Mouse (Mus musculus) left cerebral cortex, postnatal 14 days (tissue): Measurements from ENCODE around the gene Six4. TPM values are rescaled to one million over a fixed set of nuclear protein-coding genes. Genes with fewer than 3 reads are reported as not detected.
"Not testable (repeated sequence)": the region's sequence is repeated elsewhere in the genome, so short reads cannot be mapped to it uniquely, and the experiment has no call there.

Source experiments
- DNase-seq, 2 experiments: peaks; one replicate each; pipeline ENCODE4 v3.0.0; 2021 to 2022; ENCODE audit warnings: low spot score in 2 of 2, mixed read lengths in 1 of 2
- intact Hi-C: fragments of 180-260 bp; cut with DNase I; formaldehyde crosslinking; loops from one replicate; pipeline ENCODE4 v1.15.1; 2025
- total RNA-seq, 2 experiments: library from RNA; stranded (reverse); gene quantifications; 2 replicates each; pipeline ENCODE4 v1.2.3; 2021

The Six4 gene
- total RNA-seq, 2 experiments from 2014 or later: 0.47 to 0.86 TPM

DNA sequence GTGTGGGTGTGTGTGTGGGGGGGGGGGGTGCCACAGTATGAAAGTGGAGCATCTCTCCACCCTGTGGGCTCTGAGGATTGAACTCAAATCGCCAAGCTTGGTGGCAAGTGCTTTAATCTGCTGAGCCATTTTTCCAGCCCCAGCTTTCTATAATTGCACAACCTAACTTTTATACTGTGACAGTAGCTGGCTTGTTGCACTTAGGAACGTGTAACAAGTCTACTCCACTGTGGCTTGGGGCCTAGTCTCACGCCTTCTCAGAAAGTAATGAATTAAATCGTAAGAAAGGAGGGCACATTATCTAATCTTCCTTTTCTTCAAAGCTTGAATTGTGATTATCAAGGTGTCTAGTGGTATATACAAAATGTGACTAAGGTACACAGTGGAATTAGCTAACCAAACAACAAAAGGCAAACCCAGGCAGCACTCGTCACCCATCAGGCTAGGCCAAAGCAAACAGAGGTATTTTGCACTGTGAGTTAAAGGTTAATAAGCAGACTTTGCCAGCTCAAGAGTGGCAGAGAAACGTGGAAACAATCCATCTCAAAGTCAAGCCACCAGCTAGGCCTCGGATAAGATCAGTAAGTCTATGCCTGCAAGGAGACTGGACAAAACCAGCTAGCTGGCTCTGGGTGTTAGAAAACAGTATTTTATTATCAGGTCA, 22.5 kb downstream of the Six4 start:
- DNase-seq: no peak
- intact Hi-C loops: no loop called here

DNA sequence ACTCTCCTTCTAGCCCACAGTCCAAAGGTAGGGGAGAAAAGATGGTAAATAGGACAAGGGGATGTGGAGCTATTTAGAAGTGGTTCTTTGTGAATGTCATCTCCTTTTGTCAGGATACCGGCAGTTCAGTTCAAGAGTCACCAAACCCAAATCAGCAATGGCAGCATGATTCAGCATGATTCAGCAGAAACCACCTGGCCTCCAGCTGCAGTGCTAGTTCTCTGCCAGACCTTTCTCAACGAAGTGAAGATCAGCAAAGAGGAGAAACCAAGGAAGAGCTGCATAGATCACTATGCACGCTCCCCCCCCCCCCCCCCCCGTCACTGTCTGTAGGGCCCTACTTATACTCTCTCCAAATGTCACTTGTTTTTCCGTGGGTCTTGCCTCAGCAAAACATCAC, 24.3 kb downstream of the Six4 start:
- no peak for DNase-seq
- intact Hi-C loops: no loop called here

DNA sequence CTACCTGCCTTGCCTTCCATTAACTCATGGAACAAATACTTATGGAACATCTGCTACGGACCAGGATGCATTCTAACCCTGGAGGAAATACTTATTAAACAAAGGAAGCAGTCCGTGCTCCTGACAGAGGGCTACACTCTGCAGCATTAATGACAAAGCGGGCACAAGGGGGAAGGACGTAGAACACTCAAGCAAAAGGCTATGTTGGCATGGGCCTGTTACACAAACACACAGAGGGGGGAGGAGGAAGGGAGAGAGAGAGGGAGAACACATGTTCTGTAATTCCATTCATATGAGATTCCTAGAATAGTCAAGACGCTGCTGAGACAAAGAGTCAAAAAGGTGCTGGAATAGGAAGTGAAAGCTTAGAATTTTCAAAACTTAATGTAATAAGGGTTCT, 24.8 kb downstream of the Six4 start:
- intact Hi-C loops: no loop called here

DNA sequence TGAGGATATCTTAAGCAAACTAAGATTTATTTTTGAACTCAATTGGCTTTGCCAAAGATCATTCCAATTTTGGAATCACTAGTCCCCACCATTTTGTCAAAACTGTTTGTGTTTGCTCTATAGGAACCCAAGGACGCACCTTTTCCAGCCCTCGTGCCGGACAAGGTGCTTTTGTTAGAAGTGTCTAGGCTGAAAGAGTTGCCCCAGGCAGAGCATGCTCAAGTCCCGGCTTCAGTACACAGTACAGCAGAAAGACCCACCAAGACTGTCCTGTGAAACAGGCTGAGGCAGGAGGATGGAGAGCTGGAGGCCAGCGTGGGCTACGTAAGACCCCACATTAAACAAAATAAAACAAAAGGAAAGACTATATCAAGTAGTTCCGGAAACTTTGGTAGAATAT, 26.2 kb downstream of the Six4 start:
- DNase-seq: no peak
- intact Hi-C loops: no loop called here

More for the DNA sequence above, 24.8 kb downstream of the Six4 start:
- DNase-seq: no peak

DNA sequence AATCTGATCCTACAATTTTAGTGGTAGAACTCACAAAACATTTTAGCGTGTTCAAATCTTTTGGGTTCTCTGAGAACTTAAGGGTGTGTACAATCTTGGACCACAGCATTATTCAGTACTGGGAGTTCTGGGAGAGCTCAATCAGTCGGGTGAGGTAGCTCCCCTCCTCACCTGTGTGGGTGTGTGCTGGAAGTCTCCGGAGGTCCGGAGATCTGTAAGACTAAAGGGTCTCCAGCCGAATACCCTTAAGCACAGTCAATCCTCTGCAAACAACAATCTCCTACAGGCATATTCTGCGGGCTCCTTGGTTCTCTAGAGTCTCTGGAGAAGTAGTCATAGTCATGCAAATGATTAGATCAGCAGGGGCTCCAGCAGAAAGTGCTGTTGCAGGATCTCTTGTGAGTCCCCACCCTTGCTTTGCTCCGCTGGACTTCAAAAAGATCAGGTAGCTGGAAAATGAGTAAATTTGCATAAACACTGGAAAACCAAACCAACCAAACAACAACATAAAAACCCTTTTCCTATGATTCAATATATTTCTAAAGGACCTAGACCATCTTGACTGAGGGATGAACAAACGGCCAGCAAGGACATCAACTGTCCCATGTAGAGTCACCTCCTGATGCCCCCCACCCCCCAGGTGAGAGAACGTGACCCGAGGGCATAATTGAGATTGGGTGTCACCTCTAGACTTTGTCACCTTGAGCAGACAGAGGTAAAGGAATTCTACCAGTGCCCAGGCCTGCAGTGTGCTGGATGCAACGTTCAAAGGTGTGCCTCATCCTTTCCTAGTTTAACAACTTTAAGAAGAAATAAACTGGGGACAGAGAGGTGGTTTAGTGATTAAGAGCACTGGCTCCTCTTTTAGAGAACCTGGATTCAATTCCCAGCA, 27.3 kb downstream of the Six4 start:
- intact Hi-C loops: no loop called here
- DNase-seq: no peak

DNA sequence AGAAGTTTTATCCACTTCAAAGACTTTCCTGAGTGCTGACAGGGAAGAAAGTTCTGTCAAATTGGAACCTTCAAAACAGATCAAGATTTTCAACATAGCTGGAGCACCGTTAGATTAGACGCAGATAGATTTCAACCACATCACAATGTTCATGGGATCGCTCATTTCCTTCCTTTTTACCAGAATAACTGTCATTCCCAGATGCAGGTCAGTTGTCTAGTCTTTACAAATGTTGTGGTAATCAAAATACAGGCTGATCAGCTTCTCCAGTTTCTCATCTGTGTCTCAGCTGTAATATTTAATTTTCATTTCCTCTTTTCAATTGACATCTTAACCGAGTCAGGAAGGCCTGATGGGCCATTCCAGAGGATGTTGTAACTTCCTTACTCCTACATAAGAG, 29.5 kb downstream of the Six4 start:
- intact Hi-C loops: no loop called here

DNA sequence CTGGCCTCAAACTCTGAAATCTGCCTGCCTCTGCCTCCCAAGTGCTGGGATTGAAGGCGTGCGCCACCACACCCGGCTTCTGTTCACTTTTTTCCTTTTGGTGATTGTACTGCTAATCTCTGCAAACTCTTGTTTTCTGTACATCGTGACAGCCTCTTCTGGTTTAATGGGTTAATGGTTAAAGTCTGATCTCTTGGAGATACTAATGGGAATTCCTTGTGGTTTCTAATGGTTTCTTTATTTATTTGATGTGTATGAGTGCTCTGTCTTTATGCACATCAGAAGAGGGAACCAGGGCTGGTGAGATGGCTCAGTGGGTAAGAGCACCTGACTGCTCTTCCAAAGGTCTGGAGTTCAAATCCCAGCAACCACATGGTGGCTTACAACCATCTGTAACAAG, 31.4 kb downstream of the Six4 start:
- DNase-seq, intact Hi-C loops: not testable (repeated sequence)

More for the DNA sequence above, 29.5 kb downstream of the Six4 start:
- DNase-seq: no peak

DNA sequence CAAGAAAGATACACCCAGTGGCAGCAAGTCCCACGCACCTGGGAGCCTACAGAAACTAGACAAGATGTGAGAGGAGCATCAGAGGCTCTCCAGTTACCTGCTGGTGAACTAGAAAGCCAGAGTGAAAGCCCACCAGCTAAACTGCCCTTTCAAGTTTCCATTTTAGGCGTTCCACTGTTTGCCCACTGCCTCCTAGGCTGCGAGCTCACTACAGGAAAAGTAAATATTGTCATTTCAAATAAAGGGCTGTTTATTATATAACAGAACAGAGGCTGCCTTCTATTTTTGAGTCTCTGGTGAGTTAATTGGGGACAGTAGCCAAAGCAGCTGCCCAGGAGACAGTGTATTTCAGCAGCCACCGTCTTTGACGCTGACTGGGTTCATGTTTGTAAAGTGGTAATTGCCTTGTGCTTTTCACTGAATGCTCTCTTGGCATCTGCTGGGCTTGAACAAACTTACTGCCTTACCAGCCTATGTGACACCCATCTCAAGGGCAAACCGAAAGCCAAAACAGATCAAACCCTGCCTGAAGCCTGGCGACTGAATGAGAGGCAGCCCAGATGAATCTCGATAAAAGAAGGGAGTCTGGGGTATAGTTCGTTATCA, 52.3 kb downstream of the Six4 start:
- intact Hi-C loops: no loop called here

DNA sequence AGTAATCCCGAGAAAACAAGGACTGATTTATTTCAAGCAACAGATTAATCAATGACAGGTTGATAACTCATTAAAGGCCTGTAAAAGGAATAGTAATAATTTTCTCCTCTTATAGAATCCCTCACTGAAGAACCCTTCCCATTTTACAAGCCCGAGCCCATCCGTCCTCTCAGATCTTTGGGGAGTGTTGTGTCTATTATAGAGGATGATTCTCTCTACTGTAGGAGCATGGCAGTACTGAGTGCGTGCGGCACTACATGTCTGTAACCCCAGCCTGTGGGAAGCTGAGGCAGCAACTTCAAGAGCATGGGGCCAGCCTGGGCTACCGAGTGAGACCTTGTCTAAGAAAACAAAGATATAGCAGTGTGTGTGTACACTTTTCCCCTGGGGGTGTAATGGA, 55.8 kb downstream of the Six4 start:
- no peak for DNase-seq
- intact Hi-C loops: loop anchor here (10.0 kb wide), 1 partner anchor 227 kb away; the partner anchor contains the start of genes Slc38a6 and Trmt5

More for the DNA sequence above, 52.3 kb downstream of the Six4 start:
- DNase-seq: no peak

DNA sequence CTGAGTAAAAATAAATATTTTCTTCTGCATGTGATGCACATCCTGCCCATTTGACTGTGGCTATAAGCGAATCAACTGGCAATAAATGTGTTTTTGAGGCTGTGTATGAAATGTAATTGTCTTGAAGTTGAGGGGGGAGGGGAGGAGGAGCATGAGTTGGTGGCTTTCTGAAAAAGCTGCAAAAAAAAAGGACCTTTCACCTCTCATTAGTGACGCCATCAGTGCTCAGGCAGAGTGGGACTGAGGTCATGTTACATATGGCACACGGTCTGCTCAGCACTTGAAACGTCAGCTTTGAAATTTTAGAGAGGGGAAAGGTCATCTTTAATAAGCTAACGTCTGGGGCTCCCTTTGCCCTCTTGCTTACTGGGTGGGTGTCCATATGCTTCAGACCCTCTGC, 57.8 kb downstream of the Six4 start:
- intact Hi-C loops: loop anchor here (10.0 kb wide), 1 partner anchor 229 kb away; the partner anchor contains the start of genes Slc38a6 and Trmt5
- DNase-seq: no peak

DNA sequence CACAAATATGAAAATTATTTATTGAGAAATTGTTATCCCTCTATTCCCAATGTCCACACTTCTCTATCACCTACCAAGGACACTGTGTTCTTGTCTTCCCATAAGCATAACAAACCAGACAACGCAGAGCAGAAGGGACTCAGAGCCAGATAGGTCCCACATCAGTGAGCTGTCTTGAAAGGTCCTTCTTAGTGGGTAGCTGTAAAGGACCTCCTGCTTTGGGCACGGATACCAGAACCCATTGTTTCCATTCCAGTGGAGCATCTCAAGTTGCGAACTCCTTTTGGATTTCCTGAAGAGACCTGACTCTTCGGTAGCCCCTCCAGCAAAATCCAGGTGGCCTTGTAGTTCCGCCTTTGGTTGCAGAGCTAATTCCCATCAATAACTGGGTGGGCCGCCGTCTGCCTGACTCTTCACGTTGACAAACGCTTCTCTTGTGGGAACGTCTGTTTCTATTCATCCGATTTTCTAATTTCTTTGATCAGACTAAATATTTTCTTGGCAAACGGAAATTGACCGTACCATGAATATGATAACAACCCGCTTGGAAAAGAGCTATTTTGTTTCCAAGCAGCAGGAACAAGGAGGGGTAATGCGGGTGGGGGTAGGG, 58.6 kb downstream of the Six4 start:
- intact Hi-C loops: loop anchor here (5.0 to 10.0 kb wide), 3 partner anchors 58 to 230 kb away; partner anchors contain the start of genes Six4, Slc38a6 and Trmt5
- DNase-seq: no peak

DNA sequence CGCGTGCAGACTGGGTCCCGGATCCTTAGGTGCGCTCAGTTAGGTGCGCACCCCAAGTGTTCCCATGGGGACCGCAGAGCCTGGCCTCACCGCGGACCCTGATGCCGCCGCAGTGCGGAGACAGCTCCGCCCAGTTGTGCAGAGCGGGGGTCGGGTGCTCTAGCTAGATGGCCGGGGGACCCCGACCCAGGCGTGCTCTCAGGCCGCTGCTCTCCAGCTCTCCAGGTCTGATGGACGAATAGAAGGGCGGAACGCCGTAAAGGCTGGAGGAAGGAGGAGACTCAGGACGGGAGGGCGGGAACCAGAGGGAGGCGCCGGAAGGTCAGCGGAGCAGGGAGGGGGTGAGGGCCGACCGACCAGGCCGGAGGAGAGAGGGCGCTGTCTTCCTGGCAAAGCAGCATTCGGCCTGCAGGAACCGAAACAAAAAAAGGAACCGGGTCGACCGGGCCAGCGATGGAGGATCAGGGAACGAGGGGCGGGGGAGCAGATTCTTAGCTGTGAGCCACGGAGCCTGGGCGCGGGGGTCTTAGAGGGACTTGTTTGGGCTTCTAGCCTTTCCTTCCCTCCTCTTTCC, 59.5 kb downstream of the Six4 start, which contains the start of gene Six1:
Six1 (minus strand) TSS at position 220 of the 574 bp plus-strand sequence.
- DNase-seq: no peak
- intact Hi-C loops: loop anchor here (5.0 to 10.0 kb wide), 3 partner anchors 59 to 231 kb away; partner anchors contain the start of genes Six4, Slc38a6 and Trmt5

DNA sequence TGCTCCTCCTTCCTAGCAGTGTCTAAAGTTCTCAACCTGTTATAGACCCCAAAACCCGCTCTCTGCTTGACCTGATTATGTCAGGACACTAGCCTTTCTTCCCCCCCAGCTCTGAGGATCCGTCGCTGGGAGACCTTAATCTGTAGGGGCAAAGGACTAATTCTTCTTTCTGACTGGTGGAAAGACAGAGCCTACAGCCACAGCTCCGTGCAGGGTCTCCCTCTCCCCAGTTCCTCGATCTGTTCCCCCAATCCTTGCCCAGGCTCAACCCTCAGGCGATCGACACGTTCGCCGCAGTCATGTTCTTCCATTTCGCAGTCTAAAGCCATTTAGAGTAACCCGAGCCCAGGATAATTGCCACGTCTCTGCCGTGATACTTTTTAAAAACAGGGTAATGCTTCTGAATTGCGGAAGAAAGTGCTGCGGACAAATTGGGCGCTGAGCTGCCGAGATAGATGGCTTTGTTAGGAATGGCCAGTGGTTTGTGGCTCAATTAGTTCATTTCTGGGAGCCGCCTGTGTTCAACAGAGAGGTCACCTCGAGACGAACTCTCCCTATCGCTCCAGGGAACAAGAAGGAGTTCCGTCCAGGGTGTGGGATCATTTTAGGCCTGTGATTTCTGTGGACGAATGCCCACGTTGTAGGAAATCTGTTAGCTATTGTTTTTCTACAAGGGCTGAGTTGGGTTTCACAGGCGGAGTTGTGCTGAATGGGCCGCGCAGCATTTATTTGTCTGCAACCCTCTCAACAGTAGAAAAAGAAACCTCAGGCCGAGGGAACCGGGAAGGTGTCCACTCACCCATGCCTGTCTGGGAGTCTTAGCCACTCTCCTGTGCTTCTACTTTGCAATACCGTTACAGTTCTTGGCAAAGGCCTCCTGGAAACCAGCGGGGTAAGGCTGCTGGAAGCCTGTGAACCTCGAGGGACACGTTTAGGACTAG, 60.3 kb downstream of the Six4 start:
- DNase-seq: no peak
- intact Hi-C loops: loop anchor here (5.0 to 10.0 kb wide), 3 partner anchors 59 to 232 kb away; partner anchors contain the start of genes Six4, Slc38a6 and Trmt5

DNA sequence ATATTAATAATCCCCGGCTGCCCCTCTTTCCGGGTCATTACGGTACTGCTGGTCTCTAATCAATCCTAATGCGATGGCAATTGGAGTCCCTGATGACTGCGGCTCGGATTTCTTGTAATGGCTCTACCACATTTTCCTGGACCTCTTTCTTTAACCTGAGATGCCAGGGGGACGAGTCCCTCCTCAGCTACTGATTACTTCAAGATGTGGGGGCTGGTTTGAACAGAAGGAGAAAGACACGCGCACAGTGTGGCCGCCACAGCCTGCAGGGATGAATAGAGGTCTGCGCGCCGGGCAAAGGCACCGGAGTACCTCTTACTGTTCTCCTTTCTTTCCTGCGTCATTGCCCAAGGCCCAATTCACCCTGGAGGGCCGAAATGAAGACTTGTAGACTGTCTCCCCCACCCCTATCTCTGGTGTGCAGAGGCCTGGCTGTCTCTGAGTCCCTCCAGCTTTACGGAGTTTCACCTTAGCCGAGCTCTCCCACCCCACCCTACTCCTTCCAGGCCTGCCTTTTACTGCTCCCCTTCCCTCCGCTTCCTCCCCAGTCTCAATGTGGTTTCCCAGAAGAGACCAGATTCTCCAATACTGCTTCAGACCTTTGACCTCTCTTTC, 61.1 kb downstream of the Six4 start:
- DNase-seq: no peak

DNA sequence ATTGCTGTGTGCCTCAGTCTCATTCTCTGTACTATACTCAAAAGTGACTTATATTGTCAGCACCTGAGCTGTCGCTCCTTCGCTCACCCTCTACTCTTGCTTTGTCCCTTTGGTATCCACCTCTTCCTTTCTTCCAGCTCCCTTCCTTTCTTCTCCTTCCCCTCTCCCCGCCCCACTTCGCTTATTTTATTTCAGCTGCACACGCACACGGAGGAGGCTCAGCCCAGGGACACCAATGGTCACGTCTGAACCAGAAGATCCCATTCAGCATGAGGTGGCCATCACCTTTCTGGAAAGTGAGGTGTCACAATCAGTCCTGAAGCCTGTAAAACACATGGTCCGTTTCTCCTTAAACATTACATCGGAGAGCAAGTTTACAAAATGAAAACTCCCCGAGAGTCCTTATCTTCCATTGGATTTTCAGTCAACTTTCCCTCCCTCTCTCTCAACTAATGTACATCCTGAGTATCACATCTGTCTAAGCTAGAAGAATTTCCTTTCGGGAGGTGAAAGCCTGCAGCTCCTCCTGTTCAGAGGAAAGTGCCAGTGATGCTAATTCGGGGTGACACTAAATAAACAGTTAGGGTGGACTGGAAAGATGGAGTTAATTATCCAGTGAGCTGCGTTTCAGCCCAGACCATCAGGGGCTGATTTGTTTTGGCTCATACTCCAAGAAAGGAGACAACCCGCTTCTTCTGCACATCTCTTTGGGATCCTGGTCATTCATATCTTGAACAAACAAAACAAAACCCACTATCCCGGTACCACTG, 62.3 kb downstream of the Six4 start:
- no peak for DNase-seq
- intact Hi-C loops: loop anchor here (5.0 to 10.0 kb wide), 3 partner anchors 61 to 234 kb away; partner anchors contain the start of genes Six4, Slc38a6 and Trmt5

More for the DNA sequence above, 61.1 kb downstream of the Six4 start:
- intact Hi-C loops: loop anchor here (5.0 to 10.0 kb wide), 3 partner anchors 60 to 233 kb away; partner anchors contain the start of genes Six4, Slc38a6 and Trmt5

DNA sequence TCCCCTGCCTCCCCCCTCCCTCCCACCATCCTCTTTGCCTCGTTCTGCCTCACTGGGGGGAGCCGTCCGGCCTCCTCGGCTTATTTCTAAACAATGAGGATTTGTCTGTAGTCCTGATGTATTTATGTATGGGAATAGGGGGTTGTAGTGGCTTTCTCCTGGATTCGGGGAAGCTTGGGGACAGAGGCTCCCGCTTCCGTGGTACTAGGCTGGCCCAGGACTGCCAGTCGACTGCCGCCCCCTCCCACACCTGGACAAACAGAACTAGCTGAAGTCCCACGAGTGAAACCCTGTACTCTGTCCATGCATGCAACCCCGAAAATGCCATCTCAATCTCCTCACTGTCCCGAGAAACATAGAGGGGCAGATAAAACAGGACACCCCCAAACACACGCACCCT, 63.0 kb downstream of the Six4 start:
- no peak for DNase-seq
- intact Hi-C loops: loop anchor here (5.0 to 10.0 kb wide), 3 partner anchors 62 to 234 kb away; partner anchors contain the start of genes Six4, Slc38a6 and Trmt5
